In genomic region chr11:84624100-84624499, GRCm38 (mm10) we compare ENCODE assay signal across 17 mouse cellular contexts.
"Had no signal": no experiment of that assay in that cellular context is flagged by ENCODE, and none has a peak within 500 bp of the region (broad histone marks: within the 10 kb centered on the region; RNA-seq: fewer than 3 reads in every experiment).

No protein-coding gene starts in this region.

- H3K4me1 ChIP-seq: lung, embryonic 15.5 days; megakaryocyte, embryonic 14.5 days; neural tube, embryonic 12.5 days; stomach, embryonic 15.5 days had no signal

- ATAC-seq: lung, postnatal 0 days; midbrain, embryonic 13.5 days; midbrain, embryonic 15.5 days had no signal

- DNase-seq: lung, adult 2 months; lung, postnatal 14 days; lung, postnatal 36 days; right cerebral cortex, postnatal 14 days; thymus, adult 2 months; thymus, postnatal 25 days; thymus, postnatal 4 days had no signal

- H3K27ac ChIP-seq: lung, embryonic 15.5 days; macrophage; midbrain, embryonic 13.5 days; midbrain, embryonic 15.5 days; neural tube, embryonic 12.5 days; stomach, embryonic 15.5 days; stomach, postnatal 0 days had no signal

- H3K27me3 ChIP-seq: lung, embryonic 15.5 days; midbrain, embryonic 13.5 days; midbrain, embryonic 15.5 days; stomach, embryonic 15.5 days had no signal

- H3K9me3 ChIP-seq: lung, embryonic 15.5 days; megakaryocyte, embryonic 14.5 days; midbrain, embryonic 13.5 days; midbrain, embryonic 15.5 days; neural tube, embryonic 12.5 days; stomach, embryonic 15.5 days had no signal

- H3K4me3 ChIP-seq: lung, embryonic 15.5 days; megakaryocyte, embryonic 14.5 days; midbrain, embryonic 13.5 days; midbrain, embryonic 15.5 days; neural tube, embryonic 12.5 days; stomach, embryonic 15.5 days had no signal

- H3K36me3 ChIP-seq: lung, embryonic 15.5 days; midbrain, embryonic 13.5 days; midbrain, embryonic 15.5 days; neural tube, embryonic 12.5 days; stomach, embryonic 15.5 days had no signal

- H3K4me2 ChIP-seq: lung, embryonic 15.5 days; midbrain, embryonic 11.5 days; midbrain, embryonic 13.5 days; midbrain, embryonic 15.5 days; neural tube, embryonic 12.5 days; stomach, embryonic 15.5 days had no signal

- H3K9ac ChIP-seq: lung, embryonic 15.5 days; midbrain, embryonic 13.5 days; midbrain, embryonic 15.5 days; neural tube, embryonic 12.5 days; stomach, embryonic 15.5 days had no signal
